Mouse (Mus musculus) cerebellum, adult 9-11 months (tissue): Measurements from ENCODE around the gene Trim13.
"Not testable (repeated sequence)": the region's sequence is repeated elsewhere in the genome, so short reads cannot be mapped to it uniquely, and the experiment has no call there.

Experiments
- DNase-seq: peaks from one replicate; pipeline ENCODE4 v3.0.0; 2022

Trim13 gene

GRCm38 (mm10) chr14:61597968-61598367 lies at the start of gene Trim13:
Gene Trim13, plus strand, starts transcription at chr14:61598247.
- no peak for DNase-seq

DNA sequence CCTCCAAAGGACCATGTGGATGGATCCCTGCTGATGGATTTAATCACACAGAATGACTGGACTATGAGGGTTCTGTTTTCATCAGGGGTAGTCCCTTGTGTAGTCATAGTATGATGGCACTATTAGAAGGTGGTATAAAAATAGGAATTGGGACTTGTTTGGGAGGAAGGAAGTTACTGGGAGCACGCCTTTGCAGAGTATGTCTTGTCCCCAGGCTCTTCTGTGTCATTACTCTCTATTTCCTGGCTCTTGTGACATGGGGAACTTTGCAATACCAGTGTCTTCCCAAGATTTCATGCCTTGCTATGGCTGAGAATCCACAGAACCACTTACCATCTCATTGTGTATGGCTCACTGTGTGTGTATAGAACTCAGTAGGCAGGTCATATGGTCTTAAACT lies 49.4 kb upstream of the Trim13 start:
- DNase-seq = no peak

DNA sequence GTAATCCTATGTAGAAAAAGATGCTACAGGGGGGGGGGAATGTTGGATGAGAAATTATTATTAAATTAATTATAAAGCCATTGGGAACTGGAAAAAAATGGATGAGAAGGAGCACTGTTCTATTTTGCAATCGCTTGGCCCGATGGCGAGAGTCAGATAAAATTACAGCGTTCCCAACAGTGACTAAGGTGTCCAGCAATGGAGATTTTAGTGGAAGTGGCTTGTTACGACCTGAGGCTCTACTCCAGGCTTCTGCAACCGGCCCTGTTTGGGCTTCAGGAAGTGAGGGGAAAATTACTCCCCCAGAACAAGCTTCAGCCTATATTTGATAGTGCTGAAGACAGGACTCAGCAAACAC lies 42.1 kb upstream of the Trim13 start:
- no peak for DNase-seq

DNA sequence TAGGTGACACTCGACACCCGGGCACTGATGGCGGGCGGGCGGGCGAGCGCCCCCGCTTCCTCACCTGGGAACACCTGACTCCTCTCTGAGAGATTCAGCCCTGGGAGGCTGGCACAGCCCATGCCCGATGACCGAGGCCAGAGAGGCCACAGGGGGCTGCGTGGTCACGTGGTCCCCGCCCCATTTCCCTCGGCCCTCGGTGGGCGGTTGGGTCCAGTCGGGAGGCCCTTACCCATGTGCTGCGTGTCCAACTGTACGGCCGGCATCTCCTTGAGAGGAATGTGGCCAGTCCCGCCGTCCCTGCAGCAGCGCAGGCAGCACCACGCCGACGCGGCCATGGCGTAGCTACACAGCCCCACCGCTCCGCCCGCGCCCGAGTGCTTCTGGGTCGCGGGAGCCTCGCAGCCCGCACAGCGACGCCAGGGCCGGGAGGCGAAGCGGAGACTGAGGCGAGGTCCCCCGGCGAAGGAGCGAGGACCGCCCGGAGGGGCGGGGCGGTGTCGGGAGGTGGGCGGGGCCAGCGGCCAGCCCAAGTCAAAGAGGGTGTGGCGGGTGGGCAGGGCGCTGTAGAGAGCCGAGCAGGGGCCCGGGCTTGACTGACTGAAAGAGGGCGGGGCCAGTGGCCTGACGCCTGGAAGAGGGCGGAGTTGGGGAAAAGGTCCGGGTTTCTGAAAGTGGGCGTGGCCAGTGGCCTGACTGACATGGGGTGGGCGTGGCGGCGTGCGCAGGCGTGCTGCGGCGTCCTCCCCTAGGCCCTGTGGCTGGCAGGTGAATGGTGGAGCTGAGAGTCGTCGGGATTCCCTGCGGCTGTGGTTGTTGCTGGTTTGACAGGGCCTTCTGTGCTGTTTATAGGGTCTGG lies 41.5 kb upstream of the Trim13 start, which contains the start of gene Spryd7:
Spryd7 (minus strand) TSS at position 598 of the 859 bp plus-strand sequence.
- peak; percentile 99 for DNase-seq

DNA sequence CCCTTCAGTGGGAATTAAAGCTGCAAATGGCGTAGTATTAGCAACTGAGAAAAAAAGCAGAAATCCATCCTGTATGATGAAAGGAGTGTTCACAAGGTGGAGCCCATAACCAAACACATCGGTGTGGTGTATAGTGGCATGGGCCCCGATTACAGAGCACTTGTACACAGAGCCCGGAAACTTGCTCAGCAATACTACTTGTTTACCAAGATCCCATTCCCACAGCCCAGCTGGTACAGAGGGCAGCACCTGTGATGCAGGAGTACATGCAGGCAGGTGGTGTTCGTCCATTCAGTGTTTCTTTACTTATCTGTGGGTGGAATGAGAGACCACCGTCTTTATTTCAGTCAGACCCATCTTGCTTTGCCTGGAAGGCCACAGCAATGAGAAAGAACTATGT lies 39.1 kb upstream of the Trim13 start:
- DNase-seq = no peak

GRCm38 (mm10) chr14:61559856-61560255 lies 38.2 kb upstream of the Trim13 start:
- DNase-seq = no peak

DNA sequence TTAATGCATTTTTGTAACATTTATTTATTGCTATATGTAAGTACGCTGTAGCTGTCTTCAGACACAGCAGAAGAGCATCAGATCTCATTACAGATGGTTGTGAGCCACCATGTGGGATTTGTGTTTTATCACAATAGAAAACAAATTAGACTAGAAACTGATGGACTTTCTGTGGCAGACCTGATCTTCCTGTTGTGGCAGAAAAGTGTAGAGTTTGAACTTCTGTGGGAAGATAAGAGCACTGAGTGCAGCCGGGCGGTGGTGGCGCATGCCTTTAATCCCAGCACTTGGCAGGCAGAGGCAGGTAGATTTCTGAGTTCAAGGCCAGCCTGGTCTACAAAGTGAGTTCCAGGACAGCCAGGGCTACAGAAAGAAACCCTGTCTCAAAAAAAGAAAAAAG lies 31.8 kb upstream of the Trim13 start:
- not testable (repeated sequence) for DNase-seq

DNA sequence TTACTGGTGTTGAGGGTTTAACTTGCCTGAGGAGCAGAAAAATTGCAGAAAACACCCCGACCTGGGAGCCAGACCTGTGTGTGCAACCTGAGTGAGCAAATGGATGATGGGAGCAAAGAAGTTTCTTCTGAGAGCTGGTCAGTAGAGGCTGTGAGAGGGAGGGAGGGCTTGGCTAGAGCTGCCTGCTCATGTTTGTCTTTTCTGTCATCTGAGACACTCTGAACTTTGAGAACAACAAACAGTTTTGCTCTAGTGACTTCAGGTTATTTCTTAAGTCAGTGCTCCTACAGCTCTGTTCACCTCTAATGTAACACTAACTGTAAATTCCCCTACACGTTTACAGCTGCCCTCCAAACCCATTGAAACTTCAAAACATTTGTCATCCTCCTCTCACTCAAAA lies 28.7 kb upstream of the Trim13 start:
- no peak for DNase-seq

- DNase-seq = peak; percentile 69
Measured at GRCm38 (mm10) chr14:61571366-61571765, 26.7 kb upstream of the Trim13 start.

DNA sequence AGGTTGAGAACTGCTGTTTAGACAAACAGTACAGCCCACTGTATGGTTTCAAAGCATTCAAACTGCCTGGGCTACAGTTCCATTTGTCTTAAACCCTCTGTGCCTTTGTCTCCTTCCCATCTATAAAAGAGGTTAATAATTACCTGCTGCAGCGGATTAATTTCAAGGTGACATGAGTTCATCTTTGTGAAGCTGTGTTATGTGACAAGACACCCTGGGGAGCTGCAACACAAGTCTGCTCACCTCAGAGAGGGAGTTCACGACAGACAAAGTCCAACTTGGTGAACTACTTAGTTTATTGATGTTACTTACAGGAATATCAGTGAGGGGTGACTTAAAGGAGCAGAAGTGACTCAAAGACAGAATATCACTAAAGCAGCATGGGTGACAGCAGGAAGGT lies 25.9 kb upstream of the Trim13 start:
- DNase-seq = no peak

GRCm38 (mm10) chr14:61575066-61575465 lies 23.0 kb upstream of the Trim13 start:
- DNase-seq = no peak

DNA sequence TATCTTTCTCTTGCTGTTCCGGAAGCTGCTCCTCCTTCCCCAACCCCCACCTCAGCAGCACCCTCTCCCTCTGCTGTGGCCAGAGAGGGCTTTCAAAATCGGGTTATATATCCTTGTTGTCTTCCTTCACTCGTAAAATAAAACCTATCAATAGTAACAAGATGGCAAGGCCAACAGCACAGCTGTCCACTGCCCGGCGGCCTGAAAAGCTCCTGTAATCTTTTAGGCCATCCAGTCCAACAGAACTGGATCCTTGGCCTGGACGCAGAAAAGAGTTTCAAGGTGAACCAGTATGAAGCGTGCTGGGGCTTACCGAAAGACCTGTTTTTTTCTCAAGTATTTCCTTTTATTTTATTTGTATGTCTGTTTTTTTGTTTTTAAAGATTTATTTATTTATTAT lies 22.1 kb upstream of the Trim13 start:
- no peak for DNase-seq

DNA sequence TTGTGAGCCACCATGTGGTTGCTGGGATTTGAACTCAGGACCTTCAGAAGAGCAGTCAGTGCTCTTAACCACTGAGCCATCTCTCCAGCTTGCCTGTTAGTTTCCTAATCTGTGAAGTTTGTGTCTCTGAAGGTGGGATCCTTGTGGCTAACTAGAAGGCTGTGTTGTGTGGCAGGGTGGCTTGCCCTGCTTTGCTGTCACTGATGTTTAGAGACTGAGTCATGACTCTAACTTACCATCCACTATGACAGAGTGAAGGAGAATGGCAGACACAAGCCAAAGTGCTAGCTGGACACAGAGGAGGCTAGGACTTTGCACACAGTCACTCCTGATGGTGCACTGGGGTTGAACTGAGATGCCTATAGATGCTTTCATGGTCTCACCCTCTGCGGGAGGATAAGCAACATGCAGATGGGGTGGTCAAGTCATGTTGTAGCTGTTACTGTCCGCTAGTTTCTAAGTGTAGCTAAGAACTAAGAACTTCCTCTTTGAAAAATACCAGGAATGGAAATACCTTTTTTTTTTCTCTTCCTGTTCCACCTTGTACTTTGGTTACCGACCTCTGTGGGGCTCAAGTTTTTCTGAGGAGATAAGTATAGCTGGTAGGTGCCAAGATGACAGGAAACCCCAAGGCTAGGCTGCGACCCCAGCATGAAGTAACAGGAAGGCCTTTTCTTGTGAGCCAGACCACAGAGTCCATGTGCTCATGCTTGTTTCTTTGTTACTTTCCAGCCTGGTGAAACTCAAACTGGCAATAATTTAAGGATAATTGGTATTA lies 8.6 kb upstream of the Trim13 start:
- DNase-seq = no peak

- no peak for DNase-seq
Measured at GRCm38 (mm10) chr14:61596719-61597426, 1.2 kb upstream of the Trim13 start.

DNA sequence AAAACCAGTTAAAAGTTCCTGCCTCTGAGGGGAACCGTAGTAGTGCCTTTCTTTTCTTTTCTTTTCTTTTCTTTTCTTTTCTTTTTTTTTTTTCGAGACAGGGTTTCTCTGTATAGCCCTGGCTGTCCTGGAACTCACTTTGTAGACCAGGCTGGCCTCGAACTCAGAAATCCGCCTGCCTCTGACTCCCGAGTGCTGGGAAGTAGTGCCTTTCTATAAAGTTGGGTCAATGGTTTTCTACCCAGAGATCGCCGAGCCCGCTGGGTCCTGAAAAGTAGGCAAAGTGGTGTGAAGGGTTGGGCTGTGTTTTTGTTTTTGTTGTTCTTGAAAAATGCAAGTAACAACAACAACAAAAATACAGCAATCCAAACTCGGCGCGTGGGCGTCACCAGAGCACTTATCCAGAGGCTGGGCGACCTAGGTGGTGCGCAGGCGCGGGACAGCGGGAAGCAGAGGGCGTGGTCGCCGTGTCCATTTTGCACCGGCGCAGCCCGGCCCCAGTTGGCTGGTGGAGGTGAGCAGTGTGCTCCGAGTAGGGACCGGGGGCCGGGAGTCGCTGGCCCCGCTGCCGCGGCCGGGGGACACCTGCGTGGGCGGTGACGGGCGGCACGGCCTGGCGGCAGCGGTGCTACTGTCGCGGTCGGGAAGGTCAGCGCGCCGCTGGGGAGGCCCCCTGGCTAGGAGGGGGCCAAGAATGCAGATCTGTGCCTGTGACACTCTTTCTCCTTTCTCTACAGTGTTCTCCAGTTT lies 1.2 kb downstream of the Trim13 start:
- DNase-seq = peak; percentile 90

- no peak for DNase-seq
Measured at GRCm38 (mm10) chr14:61601348-61601747, 3.3 kb downstream of the Trim13 start.

- DNase-seq = no peak
Measured at GRCm38 (mm10) chr14:61603069-61603755, 5.2 kb downstream of the Trim13 start.

- DNase-seq = no peak
Measured at GRCm38 (mm10) chr14:61604081-61604480, 6.0 kb downstream of the Trim13 start.

GRCm38 (mm10) chr14:61606088-61606487 lies 8.0 kb downstream of the Trim13 start:
- DNase-seq = not testable (repeated sequence)

- no peak for DNase-seq
Measured at GRCm38 (mm10) chr14:61607157-61607556, 9.1 kb downstream of the Trim13 start, which contains the start of gene Kcnrg. Gene Kcnrg, plus strand, starts transcription at chr14:61607457.

- no peak for DNase-seq
Measured at GRCm38 (mm10) chr14:61611766-61612165, 13.7 kb downstream of the Trim13 start.

GRCm38 (mm10) chr14:61613319-61613718 lies 15.3 kb downstream of the Trim13 start:
- no peak for DNase-seq
